Mouse (Mus musculus): Measurements from ENCODE around the gene Dusp16.

GRCm38 (mm10) chr6:134732813-134733212, 59.6 kb downstream of the Dusp16 start:
- TF ChIP-seq CTCF (IDR thresholded peaks at IDR 0.05; ENCODE audit: insufficient read depth, low read length) (no peak), POLR2A (IDR thresholded peaks at IDR 0.05; ENCODE audit: borderline replicate concordance, extremely low read depth, low read depth, low read length) (no peak)

Measured in lung, adult 2 months (tissue).